Mouse (Mus musculus): ENCODE results near the gene Atp8b3. TPM values are rescaled to one million over a fixed set of nuclear protein-coding genes. Genes with fewer than 3 reads are reported as not detected.

Gene Atp8b3
- total RNA-seq, 2 experiments from 2014 or later = 0.27 to 0.36 TPM

GRCm38 (mm10) chr10:80568876-80569275, 30.0 kb upstream of the Atp8b3 start:
- DNase-seq = no peak

GRCm38 (mm10) chr10:80566375-80567092, 27.6 kb upstream of the Atp8b3 start:
- peak; percentile 92 for DNase-seq

GRCm38 (mm10) chr10:80561116-80561944, 22.4 kb upstream of the Atp8b3 start, which contains the start of gene Rexo1:
Gene Rexo1, minus strand, starts transcription at chr10:80561560.
- DNase-seq = peak; percentile 95

GRCm38 (mm10) chr10:80560621-80561020, 21.7 kb upstream of the Atp8b3 start:
- peak; percentile 35 for DNase-seq

- DNase-seq = no peak
Measured at GRCm38 (mm10) chr10:80559431-80559830, 20.5 kb upstream of the Atp8b3 start.

- peak; percentile 94 for DNase-seq
Measured at GRCm38 (mm10) chr10:80557346-80557965, 18.5 kb upstream of the Atp8b3 start.

- no peak for DNase-seq
Measured at GRCm38 (mm10) chr10:80553997-80554396, 15.1 kb upstream of the Atp8b3 start.

GRCm38 (mm10) chr10:80553575-80553974, 14.7 kb upstream of the Atp8b3 start:
- peak; percentile 35 for DNase-seq

GRCm38 (mm10) chr10:80552364-80552763, 13.4 kb upstream of the Atp8b3 start:
- no peak for DNase-seq

- peak; percentile 26 for DNase-seq
Measured at GRCm38 (mm10) chr10:80549279-80549678, 10.4 kb upstream of the Atp8b3 start.

GRCm38 (mm10) chr10:80548428-80549006, 9.6 kb upstream of the Atp8b3 start:
- DNase-seq = peak; percentile 90

GRCm38 (mm10) chr10:80547539-80547938, 8.6 kb upstream of the Atp8b3 start:
- DNase-seq = peak; percentile 45

GRCm38 (mm10) chr10:80546945-80547344, 8.0 kb upstream of the Atp8b3 start:
- peak; percentile 13 for DNase-seq

GRCm38 (mm10) chr10:80545590-80545989, 6.7 kb upstream of the Atp8b3 start:
- peak; percentile 36 for DNase-seq

GRCm38 (mm10) chr10:80543873-80544272, 4.9 kb upstream of the Atp8b3 start:
- no peak for DNase-seq

- DNase-seq = peak; percentile 50
Measured at GRCm38 (mm10) chr10:80539493-80539892, 569 bp upstream of the Atp8b3 start.

- peak; percentile 71 for DNase-seq
Measured at GRCm38 (mm10) chr10:80538180-80538579, 744 bp downstream of the Atp8b3 start.

- DNase-seq = peak; percentile 15
Measured at GRCm38 (mm10) chr10:80535711-80536110, 3.2 kb downstream of the Atp8b3 start.

GRCm38 (mm10) chr10:80535071-80535470, 3.9 kb downstream of the Atp8b3 start:
- no peak for DNase-seq

GRCm38 (mm10) chr10:80533704-80534103, 5.2 kb downstream of the Atp8b3 start:
- peak; percentile 70 for DNase-seq

GRCm38 (mm10) chr10:80532783-80533182, 6.1 kb downstream of the Atp8b3 start:
- DNase-seq = no peak

- DNase-seq = no peak
Measured at GRCm38 (mm10) chr10:80526172-80526571, 12.8 kb downstream of the Atp8b3 start.

Measured in adrenal gland, postnatal 10 days (tissue).